Mouse (Mus musculus): ENCODE results near the gene Zmynd8.

DNA sequence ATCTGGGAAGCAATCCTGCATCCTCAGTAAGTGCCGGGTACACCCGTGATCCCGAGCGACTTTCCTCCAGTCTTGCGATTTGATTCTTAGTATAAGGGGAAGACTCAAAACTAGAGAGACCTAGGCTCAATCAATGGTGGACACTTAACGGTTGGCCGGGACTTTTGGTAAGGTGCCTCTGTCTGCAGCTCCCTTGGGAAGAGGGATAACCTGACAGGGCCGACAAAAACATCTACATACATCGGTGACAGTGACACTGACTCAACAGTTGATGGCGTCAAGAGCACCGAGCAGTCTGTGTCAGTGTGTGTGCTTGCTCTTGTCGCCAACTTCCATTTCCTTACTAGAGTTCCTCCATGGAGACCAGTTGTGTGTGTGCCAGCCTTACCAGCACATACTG is 77.1 kb downstream of the Zmynd8 start:
- TF ChIP-seq CTCF (IDR thresholded peaks at IDR 0.05; ENCODE audit: control insufficient read depth, insufficient read depth, insufficient read length) (no peak), CEBPB (IDR thresholded peaks at IDR 0.05; ENCODE audit: low read depth) (no peak), USF1 (IDR thresholded peaks at IDR 0.05; ENCODE audit: low read depth) (no peak), MAX (IDR thresholded peaks at IDR 0.05) (no peak)
